Mouse (Mus musculus) liver, embryonic 13.5 days (tissue): ENCODE measurements at regions not wholly inside any gene's neighbourhood (a gene's known extent, or its start where the extent isn't known, plus 50 kb on each side); places are given as distances from the start of the nearest gene placed in this dataset.

Source experiments
- ATAC-seq: fragments of 200-750 bp; cut with Nextera tagmentation; 2 replicates; pipeline ENCODE4 v1.8.0; 2017; ENCODE audit warnings: low read depth, mild to moderate bottlenecking, moderate number of reproducible peaks, moderate library complexity
- DNase-seq: peaks from one replicate; pipeline ENCODE4 v3.0.0; 2022
- H3K27ac ChIP-seq: fragments of 300-500 bp; sonication (generic); 2 replicates; pipeline ENCODE4 v1.5.1; 2015; ENCODE audit warnings: moderate library complexity, mild to moderate bottlenecking, inconsistent platforms
- H3K27me3 ChIP-seq: fragments of 300-500 bp; sonication (generic); 2 replicates; pipeline ENCODE4 v1.6.1; 2015; ENCODE audit warnings: mild to moderate bottlenecking, inconsistent platforms
- H3K36me3 ChIP-seq: fragments of 300-500 bp; sonication (generic); 2 replicates; pipeline ENCODE4 v1.6.1; 2015; ENCODE audit warnings: mild to moderate bottlenecking, inconsistent platforms
- H3K4me1 ChIP-seq: fragments of 300-500 bp; sonication (generic); replicated peaks from 2 replicates; pipeline ENCODE4 v1.6.1; 2015; ENCODE audit warnings: inconsistent platforms
- H3K4me2 ChIP-seq: fragments of 300-500 bp; sonication (generic); 2 replicates; pipeline ENCODE4 v1.6.1; 2015; ENCODE audit warnings: inconsistent platforms, mild to moderate bottlenecking, moderate library complexity
- H3K4me3 ChIP-seq: fragments of 300-500 bp; sonication (generic); replicated peaks from 2 replicates; pipeline ENCODE4 v1.5.1; 2015; ENCODE audit warnings: mild to moderate bottlenecking, inconsistent platforms
- H3K9ac ChIP-seq: fragments of 300-500 bp; sonication (generic); 2 replicates; pipeline ENCODE4 v1.6.1; 2015; ENCODE audit warnings: mild to moderate bottlenecking, inconsistent platforms
- H3K9me3 ChIP-seq: fragments of 300-500 bp; sonication (generic); replicated peaks from 2 replicates; pipeline ENCODE4 v1.6.1; 2016; ENCODE audit warnings: inconsistent platforms
- whole genome bisulfite sequencing: fragments of 180-500 bp; shearing (Covaris S2); methylation state at CpG from one replicate; pipeline ENCODE4 v1.1.7; 2015; ENCODE audit not compliant: insufficient replicate concordance; 5-methylcytosine and 5-hydroxymethylcytosine counted together

- H3K36me3 ChIP-seq = no peaks in the 10 kb centered on the region
- H3K27me3 ChIP-seq = no peaks in the 10 kb centered on the region
- no peak overlapping the region for H3K9ac ChIP-seq
- H3K4me2 ChIP-seq = no peak overlapping the region
- DNase-seq (no peak), ATAC-seq (no peak)
- H3K4me1 ChIP-seq = no peaks in the 10 kb centered on the region
- whole genome bisulfite sequencing = 57% methylated on average over 2 of the region's 2 CpGs
- H3K9me3 ChIP-seq = no peaks in the 10 kb centered on the region
- no peak overlapping the region for H3K4me3 ChIP-seq
- no peak overlapping the region for H3K27ac ChIP-seq
Observed at GRCm38 (mm10) chr3:21854340-21854739, 222.1 kb upstream of the Tbl1xr1 start.

GRCm38 (mm10) chr3:21859436-21859835 lies 217.0 kb upstream of the Tbl1xr1 start:
- Histone ChIP-seq H3K4me2 (no peak overlapping the region), H3K4me1 (no peaks in the 10 kb centered on the region), H3K4me3 (no peak overlapping the region), H3K36me3 (no peaks in the 10 kb centered on the region), H3K27me3 (no peaks in the 10 kb centered on the region), H3K9ac (no peak overlapping the region), H3K9me3 (no peaks in the 10 kb centered on the region), H3K27ac (no peak overlapping the region)
- 73% methylated on average over 1 of the region's 1 CpGs for WGBS
- DNase-seq (no peak), ATAC-seq (no peak)

GRCm38 (mm10) chr3:21860915-21861635 lies 215.4 kb upstream of the Tbl1xr1 start:
- H3K27ac ChIP-seq = no peak overlapping the region
- H3K9ac ChIP-seq = no peak overlapping the region
- no peak for DNase-seq
- H3K36me3 ChIP-seq = no peaks in the 10 kb centered on the region
- H3K4me1 ChIP-seq = no peaks in the 10 kb centered on the region
- no peak overlapping the region for H3K4me2 ChIP-seq
- ATAC-seq = no peak
- no peaks in the 10 kb centered on the region for H3K9me3 ChIP-seq
- H3K4me3 ChIP-seq = no peak overlapping the region
- 62% methylated on average over 4 of the region's 4 CpGs for WGBS
- H3K27me3 ChIP-seq = no peaks in the 10 kb centered on the region

DNA sequence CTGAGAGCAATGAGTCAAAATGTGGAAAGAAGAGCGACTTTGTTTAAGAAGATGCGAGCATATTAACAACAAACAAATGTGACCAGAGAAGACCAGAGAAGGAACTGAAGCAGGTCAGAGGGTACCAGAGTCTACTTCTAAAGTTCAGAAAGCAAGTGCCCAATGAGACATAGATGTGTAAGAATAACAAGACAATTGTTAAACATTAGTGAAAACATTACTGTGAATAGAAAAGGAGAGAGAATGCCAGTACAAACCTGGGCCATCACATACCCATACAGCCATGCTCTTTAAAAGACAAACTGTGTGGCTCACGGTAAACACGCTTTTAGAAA lies 214.8 kb upstream of the Tbl1xr1 start:
- Histone ChIP-seq H3K27ac (no peak overlapping the region), H3K4me3 (no peak overlapping the region), H3K27me3 (no peaks in the 10 kb centered on the region), H3K4me2 (no peak overlapping the region), H3K9me3 (no peaks in the 10 kb centered on the region), H3K9ac (no peak overlapping the region), H3K36me3 (no peaks in the 10 kb centered on the region), H3K4me1 (no peaks in the 10 kb centered on the region)
- ATAC-seq = no peak
- no peak for DNase-seq
- WGBS = 72% methylated on average over 4 of the region's 4 CpGs

DNA sequence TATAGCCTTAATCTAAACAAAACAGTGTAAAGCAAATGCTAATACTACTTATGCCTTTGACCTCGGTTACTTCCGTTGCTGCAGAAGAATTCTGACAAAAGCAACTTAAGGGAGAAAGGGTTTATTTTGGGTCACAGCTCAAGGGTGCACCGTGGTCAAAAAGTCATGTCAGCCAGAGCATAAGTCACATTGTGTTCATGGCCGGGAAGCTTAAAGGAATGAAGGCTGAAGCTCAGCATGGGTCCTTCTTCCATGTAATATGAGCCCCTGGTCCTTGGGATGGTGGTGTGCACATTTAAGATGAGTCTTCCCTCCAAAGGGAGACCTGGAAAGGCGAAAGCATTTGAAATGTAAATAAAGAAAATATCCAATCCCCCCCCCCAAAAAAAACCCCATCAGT lies 212.1 kb upstream of the Tbl1xr1 start:
- Histone ChIP-seq H3K4me1 (no peaks in the 10 kb centered on the region), H3K27me3 (no peaks in the 10 kb centered on the region), H3K9ac (no peak overlapping the region), H3K9me3 (no peaks in the 10 kb centered on the region), H3K4me3 (no peak overlapping the region), H3K36me3 (no peaks in the 10 kb centered on the region), H3K27ac (no peak overlapping the region), H3K4me2 (no peak overlapping the region)
- no peak for DNase-seq
- 53% methylated on average over 5 of the region's 5 CpGs for WGBS
- ATAC-seq = no peak

DNA sequence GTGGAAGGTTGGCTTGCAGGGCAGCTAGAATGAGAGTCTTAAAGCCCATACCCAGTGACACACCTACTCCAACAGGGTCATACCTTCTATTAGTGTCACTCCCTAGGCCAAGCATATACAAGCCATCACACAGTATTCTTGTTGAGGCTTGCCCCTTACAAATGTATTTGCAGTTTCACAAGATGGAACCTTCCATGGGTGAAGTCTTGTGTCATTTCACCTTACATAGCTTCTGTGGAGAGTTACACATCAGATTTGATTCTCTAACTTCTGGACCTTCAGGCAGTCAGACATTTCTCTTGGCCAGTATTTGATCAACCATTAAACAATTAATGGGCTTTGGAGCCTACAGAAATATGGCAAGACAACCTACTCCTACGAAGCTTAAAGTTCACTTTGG lies 210.6 kb upstream of the Tbl1xr1 start:
- Histone ChIP-seq H3K9ac (no peak overlapping the region), H3K4me1 (no peaks in the 10 kb centered on the region), H3K27ac (no peak overlapping the region), H3K4me3 (no peak overlapping the region), H3K4me2 (no peak overlapping the region), H3K9me3 (no peaks in the 10 kb centered on the region), H3K36me3 (no peaks in the 10 kb centered on the region), H3K27me3 (no peaks in the 10 kb centered on the region)
- WGBS = 64% methylated on average over 1 of the region's 1 CpGs
- ATAC-seq = no peak
- no peak for DNase-seq

DNA sequence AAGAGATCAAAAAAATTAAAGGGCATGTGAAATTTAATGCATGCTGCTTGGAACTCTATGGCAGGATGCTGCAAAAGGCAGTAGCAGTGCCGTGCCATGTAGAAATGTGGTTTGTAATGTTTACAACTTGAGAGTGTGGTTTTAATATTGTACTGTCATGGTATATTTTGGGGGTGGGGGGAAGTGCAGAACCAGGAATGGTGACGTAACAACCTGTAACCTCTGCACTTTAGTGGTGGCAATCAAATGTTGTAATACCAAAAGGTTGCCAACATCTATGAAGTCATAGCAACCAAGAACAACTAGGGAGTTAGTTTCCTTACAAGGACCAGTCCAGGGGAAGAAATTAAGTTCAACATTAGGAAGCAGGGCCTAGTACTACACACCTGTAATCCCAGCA lies 198.1 kb upstream of the Tbl1xr1 start:
- no peaks in the 10 kb centered on the region for H3K4me1 ChIP-seq
- DNase-seq (no peak), ATAC-seq (no peak)
- H3K36me3 ChIP-seq = no peaks in the 10 kb centered on the region
- H3K27ac ChIP-seq = no peak overlapping the region
- H3K9me3 ChIP-seq = no peaks in the 10 kb centered on the region
- no peaks in the 10 kb centered on the region for H3K27me3 ChIP-seq
- H3K4me3 ChIP-seq = no peak overlapping the region
- no peak overlapping the region for H3K4me2 ChIP-seq
- 65% methylated on average over 2 of the region's 2 CpGs for WGBS
- no peak overlapping the region for H3K9ac ChIP-seq

GRCm38 (mm10) chr3:21884216-21884615 lies 192.2 kb upstream of the Tbl1xr1 start:
- no peak for DNase-seq
- H3K4me2 ChIP-seq = no peak overlapping the region
- no peak overlapping the region for H3K4me3 ChIP-seq
- H3K9me3 ChIP-seq = no peaks in the 10 kb centered on the region
- 42% methylated on average over 3 of the region's 3 CpGs for WGBS
- no peaks in the 10 kb centered on the region for H3K4me1 ChIP-seq
- H3K27ac ChIP-seq = no peak overlapping the region
- H3K36me3 ChIP-seq = no peaks in the 10 kb centered on the region
- H3K9ac ChIP-seq = no peak overlapping the region
- H3K27me3 ChIP-seq = no peaks in the 10 kb centered on the region
- ATAC-seq = no peak

GRCm38 (mm10) chr3:21888710-21889109 lies 187.7 kb upstream of the Tbl1xr1 start:
- ATAC-seq (no peak), DNase-seq (no peak)

DNA sequence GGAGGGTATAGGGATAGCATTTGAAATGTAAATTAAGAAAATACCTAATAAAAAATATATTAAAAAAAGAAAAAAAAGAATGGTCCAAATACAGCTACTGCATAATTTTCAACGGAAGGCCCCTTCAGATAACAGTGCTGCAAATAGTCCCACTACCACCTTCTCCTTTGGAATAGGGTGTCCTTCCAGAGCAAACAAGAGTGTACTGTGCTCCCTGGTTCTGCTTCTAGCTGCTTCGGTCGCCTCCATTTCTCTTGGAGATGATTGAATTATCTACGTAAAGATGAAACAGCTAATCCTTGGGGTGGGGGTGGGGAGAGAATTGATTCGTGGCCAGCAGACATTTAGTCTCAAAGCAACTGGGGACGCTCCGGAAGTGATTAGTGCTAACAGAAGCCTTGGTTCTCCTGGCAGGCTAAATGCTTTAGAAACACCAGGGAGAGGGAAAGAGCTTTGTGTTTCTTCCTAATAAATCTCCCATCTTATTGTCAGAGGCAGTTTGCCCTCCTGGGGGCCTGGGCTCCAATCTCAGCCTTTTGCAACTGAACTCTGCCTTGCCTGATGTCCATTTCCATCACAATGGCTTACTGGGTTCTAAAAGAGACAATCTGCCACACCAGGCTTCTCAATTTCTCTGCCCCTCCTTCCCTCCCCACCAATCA lies 184.5 kb upstream of the Tbl1xr1 start:
- H3K36me3 ChIP-seq = no peaks in the 10 kb centered on the region
- DNase-seq = no peak

More at GRCm38 (mm10) chr3:21888710-21889109, 187.7 kb upstream of the Tbl1xr1 start:
- Histone ChIP-seq H3K4me2 (no peak overlapping the region), H3K4me1 (no peaks in the 10 kb centered on the region), H3K9me3 (no peaks in the 10 kb centered on the region), H3K27ac (no peak overlapping the region), H3K27me3 (no peaks in the 10 kb centered on the region), H3K4me3 (no peak overlapping the region), H3K9ac (no peak overlapping the region), H3K36me3 (no peaks in the 10 kb centered on the region)
- 65% methylated on average over 3 of the region's 3 CpGs for WGBS

DNA sequence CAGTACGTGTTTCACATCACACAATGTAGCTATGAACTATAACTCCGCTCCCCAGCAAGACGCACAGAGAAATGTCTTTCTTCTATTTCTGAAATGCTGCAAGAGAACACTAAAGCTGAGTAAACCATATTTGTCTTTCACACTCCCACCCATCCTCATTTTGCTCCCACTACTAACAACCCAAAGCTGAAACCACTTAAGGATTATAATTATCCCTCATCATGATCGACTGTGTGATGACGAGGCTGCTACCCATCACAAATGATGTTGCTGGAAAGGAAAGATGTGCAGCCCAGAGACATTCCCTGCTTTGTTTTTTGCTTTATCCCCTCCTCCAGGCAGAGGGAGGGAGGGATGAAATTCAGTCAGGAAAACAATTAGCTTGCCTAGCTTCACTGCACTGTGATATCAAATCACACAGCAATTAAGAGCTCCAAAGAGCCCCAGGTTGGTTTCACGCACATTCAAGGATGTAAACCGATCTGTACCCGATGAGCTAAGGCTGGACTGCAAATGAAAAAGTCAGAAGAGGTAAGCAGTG lies 183.5 kb upstream of the Tbl1xr1 start:
- H3K27me3 ChIP-seq = no peaks in the 10 kb centered on the region
- no peaks in the 10 kb centered on the region for H3K9me3 ChIP-seq
- H3K9ac ChIP-seq = no peak overlapping the region
- H3K4me2 ChIP-seq = no peak overlapping the region
- 66% methylated on average over 8 of the region's 8 CpGs for WGBS
- ATAC-seq (no peak), DNase-seq (no peak)
- no peak overlapping the region for H3K4me3 ChIP-seq
- H3K27ac ChIP-seq = no peak overlapping the region
- no peaks in the 10 kb centered on the region for H3K36me3 ChIP-seq
- no peaks in the 10 kb centered on the region for H3K4me1 ChIP-seq

More for the DNA sequence above, 184.5 kb upstream of the Tbl1xr1 start:
- H3K4me1 ChIP-seq = no peaks in the 10 kb centered on the region
- H3K9ac ChIP-seq = no peak overlapping the region
- no peak overlapping the region for H3K4me2 ChIP-seq
- H3K4me3 ChIP-seq = no peak overlapping the region
- no peak overlapping the region for H3K27ac ChIP-seq
- 50% methylated on average over 7 of the region's 7 CpGs for WGBS
- H3K9me3 ChIP-seq = no peaks in the 10 kb centered on the region
- H3K27me3 ChIP-seq = no peaks in the 10 kb centered on the region
- no peak for ATAC-seq

GRCm38 (mm10) chr3:21895551-21895950 lies 180.9 kb upstream of the Tbl1xr1 start:
- no peak overlapping the region for H3K9ac ChIP-seq
- no peak for ATAC-seq
- H3K36me3 ChIP-seq = no peaks in the 10 kb centered on the region
- WGBS = 66% methylated on average over 2 of the region's 2 CpGs
- no peak overlapping the region for H3K4me2 ChIP-seq
- DNase-seq = no peak
- no peak overlapping the region for H3K27ac ChIP-seq
- no peak overlapping the region for H3K4me3 ChIP-seq
- no peaks in the 10 kb centered on the region for H3K27me3 ChIP-seq
- no peaks in the 10 kb centered on the region for H3K4me1 ChIP-seq
- H3K9me3 ChIP-seq = no peaks in the 10 kb centered on the region
